Mouse (Mus musculus) embryonic fibroblast, embryonic 13.5 days (primary cell): Measurements from ENCODE around the gene Ddx21.

ENCODE experiments used
- CTCF ChIP-seq: IDR thresholded peaks from 2 replicates; pipeline ENCODE4 v1.5.1; 2011; ENCODE audit warnings: mild to moderate bottlenecking, control low read depth, low read length, moderate library complexity, borderline replicate concordance; ENCODE audit not compliant: insufficient read depth
- POLR2A ChIP-seq: IDR thresholded peaks from 2 replicates; pipeline ENCODE4 v1.6.1; 2011; ENCODE audit warnings: low read depth, mild to moderate bottlenecking, control low read depth, low read length, moderate library complexity

DNA sequence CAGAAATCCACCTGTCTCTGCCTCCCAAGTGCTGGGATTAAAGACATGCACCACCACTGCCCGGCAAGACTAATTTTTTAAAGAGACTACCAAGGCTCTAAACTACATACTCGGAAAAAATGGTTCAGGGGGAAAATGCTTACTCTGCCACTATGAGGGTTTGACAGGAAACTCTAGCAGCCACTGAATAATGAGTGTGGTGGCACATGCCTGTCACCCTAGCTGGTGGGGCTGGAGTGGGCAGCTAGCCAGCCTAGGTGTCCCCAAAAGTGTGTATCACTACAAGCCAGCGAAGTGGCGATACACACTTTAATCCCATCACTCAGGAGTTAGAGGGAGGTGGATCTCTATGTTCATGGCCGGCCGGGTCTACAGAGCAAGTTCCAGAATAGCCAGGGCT, 2.0 kb downstream of the Ddx21 start:
- no peak for TF ChIP-seq CTCF
- TF ChIP-seq POLR2A, result no peak
